Mouse (Mus musculus) stomach, embryonic 16.5 days (tissue): ENCODE measurements around the gene Ssrp1. TPM values are rescaled to one million over a fixed set of nuclear protein-coding genes. Genes with fewer than 3 reads are reported as not detected.
A peak's percentile ranks its signal among the peaks of the same experiment; 100 is the strongest.

Experiments used
- ATAC-seq: fragments of 200-750 bp; cut with Nextera tagmentation; 2 replicates; pipeline ENCODE4 v1.8.0; 2017; ENCODE audit warnings: moderate number of reproducible peaks, moderate TSS enrichment; ENCODE audit not compliant: insufficient read depth, low FRiP score
- H3K27ac ChIP-seq: fragments of 300-500 bp; sonication (generic); 2 replicates; pipeline ENCODE4 v1.5.1; 2014; ENCODE audit warnings: low read length
- H3K27me3 ChIP-seq: fragments of 300-500 bp; sonication (generic); 2 replicates; pipeline ENCODE4 v1.6.1; 2014; ENCODE audit warnings: low read length, control low read depth, mixed read lengths; ENCODE audit not compliant: control insufficient read depth, insufficient read depth
- H3K36me3 ChIP-seq: fragments of 300-500 bp; sonication (generic); 2 replicates; pipeline ENCODE4 v1.6.1; 2014; ENCODE audit warnings: low read length; ENCODE audit not compliant: control insufficient read depth, insufficient read depth
- H3K4me1 ChIP-seq: fragments of 300-500 bp; sonication (generic); 2 replicates; pipeline ENCODE4 v1.6.1; 2014; ENCODE audit warnings: low read length, control low read depth, mixed read lengths; ENCODE audit not compliant: control insufficient read depth, insufficient read depth
- H3K4me2 ChIP-seq: fragments of 300-500 bp; sonication (generic); 2 replicates; pipeline ENCODE4 v1.6.1; 2014; ENCODE audit warnings: low read depth, low read length, mixed read lengths
- H3K4me3 ChIP-seq: fragments of 300-500 bp; sonication (generic); replicated peaks from 2 replicates; pipeline ENCODE4 v1.5.1; 2014; ENCODE audit warnings: mild to moderate bottlenecking, low read length
- H3K9ac ChIP-seq: fragments of 300-500 bp; sonication (generic); 2 replicates; pipeline ENCODE4 v1.6.1; 2014; ENCODE audit warnings: low read length
- H3K9me3 ChIP-seq: fragments of 300-500 bp; sonication (generic); replicated peaks from 2 replicates; pipeline ENCODE4 v1.6.1; 2016; ENCODE audit warnings: low read length, control low read depth; ENCODE audit not compliant: control insufficient read depth
- WGBS: fragments of 180-500 bp; shearing (Covaris S2); extraction: QIAGEN DNeasy Blood & Tissue Kit; methylation state at CpG from one replicate; pipeline ENCODE4 v1.1.7; 2014; 5-methylcytosine and 5-hydroxymethylcytosine counted together
- polyA plus RNA-seq: library from polyadenylated mRNA; unstranded; fragments of >200 nt; fragmentation: Nextera tagmentation; extraction: Ambion mirVana; gene quantifications from 2 replicates; pipeline ENCODE4 v1.2.1, GENCODE M21; 2015

The Ssrp1 gene
- polyA plus RNA-seq, 1 experiment from 2014 or later = 211 TPM

DNA sequence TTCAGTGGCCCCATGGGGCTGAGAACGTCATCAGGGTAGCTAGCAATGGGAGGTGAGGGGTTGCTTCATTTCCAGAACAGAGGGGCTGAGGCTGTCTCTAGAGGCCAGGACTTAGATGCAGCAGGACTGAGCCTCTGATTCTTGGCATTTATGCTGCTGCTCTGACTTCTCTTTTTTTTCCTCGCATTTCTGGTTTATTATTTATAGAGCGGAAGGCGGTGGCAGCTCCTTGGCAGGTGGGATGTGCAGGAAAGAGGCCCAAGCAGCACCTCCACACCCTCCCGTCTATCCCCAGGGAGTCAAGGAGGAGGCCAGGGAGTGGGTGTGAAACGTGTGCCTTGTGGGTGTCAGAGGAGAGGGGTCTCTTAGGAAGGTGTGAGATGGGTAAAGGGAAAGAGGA is 6.0 kb upstream of the Ssrp1 start:
- Histone ChIP-seq H3K4me1 (no peaks in the 10 kb centered on the region; the same call in 1 of the 2 replicates), H3K36me3 (no peaks in the 10 kb centered on the region), H3K27me3 (no peaks in the 10 kb centered on the region), H3K9me3 (no peaks in the 10 kb centered on the region), H3K4me3 (no peak overlapping the region), H3K9ac (no peak overlapping the region), H3K27ac (no peak overlapping the region), H3K4me2 (no peak overlapping the region)
- WGBS = 55% methylated on average over 6 of the region's 6 CpGs
- ATAC-seq = no peak

DNA sequence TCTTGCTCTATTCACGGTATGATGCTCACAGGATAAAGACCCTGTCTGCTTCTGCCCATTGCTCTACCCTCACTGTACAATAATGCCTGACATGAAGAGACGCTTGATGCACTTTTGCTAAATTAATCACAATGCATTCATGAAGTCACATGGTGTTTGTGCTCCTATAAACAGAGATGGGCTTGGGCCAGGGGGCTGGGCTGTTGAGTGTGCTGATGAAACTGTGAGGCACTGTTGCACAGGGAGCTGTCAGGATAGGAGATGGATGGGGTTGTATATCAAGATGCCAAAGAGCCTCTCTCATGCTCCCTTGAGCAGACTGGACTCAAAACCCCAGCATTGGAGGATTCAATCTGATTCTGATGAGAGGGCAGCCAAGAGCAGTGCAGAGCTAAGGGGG is 3.9 kb upstream of the Ssrp1 start:
- H3K9ac ChIP-seq = no peak overlapping the region
- no peak for ATAC-seq
- H3K36me3 ChIP-seq = no peaks in the 10 kb centered on the region
- WGBS = 70% methylated on average over 2 of the region's 2 CpGs
- H3K4me1 ChIP-seq = peaks cover 8% of the 10 kb centered on the region
- H3K9me3 ChIP-seq = no peaks in the 10 kb centered on the region
- H3K4me2 ChIP-seq = no peak overlapping the region
- no peaks in the 10 kb centered on the region for H3K27me3 ChIP-seq
- H3K4me3 ChIP-seq = no peak overlapping the region
- H3K27ac ChIP-seq = no peak overlapping the region

DNA sequence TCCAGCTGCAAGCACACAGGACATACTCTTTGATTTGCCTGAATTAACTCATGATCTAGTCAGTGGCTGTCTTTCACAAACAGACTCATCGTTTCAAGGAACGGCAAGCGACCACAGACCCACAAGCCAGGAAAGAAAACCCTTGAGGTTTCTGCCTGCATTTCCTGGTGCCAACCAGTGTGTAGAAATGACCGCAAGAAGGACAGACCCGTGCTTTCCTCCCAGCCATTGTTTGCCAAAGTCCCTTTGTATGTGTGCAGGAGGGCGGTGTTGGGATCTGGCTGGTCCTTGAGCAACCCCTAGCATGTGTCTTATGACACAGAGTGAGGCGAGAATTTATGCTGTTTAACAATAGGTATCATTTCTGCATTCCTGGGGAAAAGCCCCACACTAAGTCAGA is 2.9 kb upstream of the Ssrp1 start:
- Histone ChIP-seq H3K4me3 (no peak overlapping the region), H3K4me1 (peaks cover 14% of the 10 kb centered on the region), H3K36me3 (no peaks in the 10 kb centered on the region), H3K27me3 (no peaks in the 10 kb centered on the region), H3K9ac (peak overlapping the region; percentile 26; the same call in 1 of the 2 replicates), H3K4me2 (no peak overlapping the region), H3K27ac (no peak overlapping the region), H3K9me3 (no peaks in the 10 kb centered on the region)
- 67% methylated on average over 7 of the region's 7 CpGs for WGBS
- no peak for ATAC-seq

DNA sequence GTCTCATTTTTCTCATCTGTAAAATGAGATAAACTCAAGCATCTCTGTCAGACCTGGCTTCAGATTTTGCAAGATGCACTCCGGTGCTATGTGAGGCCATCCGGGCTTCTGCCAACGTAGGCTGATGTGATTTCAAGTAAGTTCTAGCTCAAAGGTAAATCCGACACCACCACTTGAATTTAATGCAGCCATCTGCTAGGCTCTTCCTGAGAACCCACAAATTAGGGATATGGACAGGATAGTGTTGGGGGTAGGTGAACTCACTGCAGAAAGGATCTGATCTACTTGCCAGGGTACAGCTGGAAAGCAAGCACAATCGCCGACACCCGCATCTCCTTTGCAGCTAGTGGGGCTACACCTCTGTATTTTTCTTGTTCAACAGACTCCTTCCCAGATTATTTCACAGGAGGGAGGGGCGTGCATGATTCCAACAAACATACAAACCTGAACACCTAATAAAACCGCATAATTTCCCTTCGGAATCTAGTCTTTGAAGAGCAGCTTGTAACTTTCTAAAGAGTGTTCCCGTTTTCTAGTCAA is 457 bp upstream of the Ssrp1 start:
- H3K27ac ChIP-seq = peak overlapping the region; percentile 20; the same call in 1 of the 2 replicates
- WGBS = 6% methylated on average over 11 of the region's 11 CpGs
- H3K36me3 ChIP-seq = peaks cover 11% of the 10 kb centered on the region; the same call in 1 of the 2 replicates
- H3K4me2 ChIP-seq = peak overlapping the region; percentile 73
- H3K4me3 ChIP-seq = peak overlapping the region; percentile 92
- no peaks in the 10 kb centered on the region for H3K27me3 ChIP-seq
- ATAC-seq = peak; percentile 32; the same call in 1 of the 2 replicates
- H3K9me3 ChIP-seq = no peaks in the 10 kb centered on the region
- H3K9ac ChIP-seq = peak overlapping the region; percentile 98
- H3K4me1 ChIP-seq = peaks cover 14% of the 10 kb centered on the region

DNA sequence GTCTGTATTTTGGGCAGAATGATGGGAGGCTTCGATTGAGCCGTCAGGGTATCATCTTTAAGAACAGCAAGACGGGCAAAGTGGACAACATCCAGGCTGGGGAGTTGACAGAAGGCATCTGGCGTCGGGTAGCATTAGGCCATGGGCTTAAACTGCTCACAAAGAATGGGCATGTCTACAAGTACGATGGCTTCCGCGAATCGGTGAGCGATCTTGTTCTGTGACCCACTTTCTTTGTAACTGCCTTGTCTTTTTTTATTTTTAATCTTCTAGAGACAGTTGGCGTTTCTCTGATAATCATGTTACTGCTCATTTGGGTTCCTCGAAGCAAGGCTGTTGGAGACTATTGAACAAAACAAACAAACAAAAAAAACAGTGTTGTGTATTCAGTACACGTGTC is 1.3 kb downstream of the Ssrp1 start:
- WGBS = 71% methylated on average over 13 of the region's 13 CpGs
- no peak for ATAC-seq
- Histone ChIP-seq H3K36me3 (peaks cover 22% of the 10 kb centered on the region), H3K9me3 (no peaks in the 10 kb centered on the region), H3K27ac (peak overlapping the region; percentile 85; the same call in 1 of the 2 replicates), H3K4me3 (peak overlapping the region; percentile 92), H3K9ac (peak overlapping the region; percentile 98), H3K4me1 (peaks cover 14% of the 10 kb centered on the region), H3K27me3 (no peaks in the 10 kb centered on the region), H3K4me2 (peak overlapping the region; percentile 65)

DNA sequence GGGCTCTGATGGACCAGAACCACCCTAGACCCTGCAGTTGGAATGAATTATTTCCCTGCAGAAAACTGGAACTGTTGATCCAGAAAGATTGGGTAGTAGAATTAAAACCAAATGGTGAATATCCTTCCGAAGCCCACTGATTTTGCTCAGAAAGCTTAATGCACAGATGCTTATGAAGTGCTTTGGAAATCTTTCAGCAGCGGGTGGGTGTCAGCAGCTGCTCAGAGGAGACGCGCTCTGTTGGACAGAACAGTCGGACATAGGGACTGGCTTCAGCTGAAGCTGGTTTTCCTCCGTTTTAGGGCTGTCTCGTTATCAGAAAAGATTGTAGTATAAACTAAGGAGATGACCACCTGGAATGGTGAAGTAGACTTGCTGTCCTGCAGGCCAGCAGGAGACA is 6.6 kb downstream of the Ssrp1 start:
- no peaks in the 10 kb centered on the region for H3K9me3 ChIP-seq
- H3K9ac ChIP-seq = no peak overlapping the region
- no peaks in the 10 kb centered on the region for H3K27me3 ChIP-seq
- H3K27ac ChIP-seq = no peak overlapping the region
- no peak overlapping the region for H3K4me3 ChIP-seq
- H3K36me3 ChIP-seq = peaks cover 36% of the 10 kb centered on the region
- H3K4me1 ChIP-seq = peaks cover 11% of the 10 kb centered on the region
- no peak overlapping the region for H3K4me2 ChIP-seq
- 85% methylated on average over 7 of the region's 7 CpGs for WGBS
- ATAC-seq = no peak

DNA sequence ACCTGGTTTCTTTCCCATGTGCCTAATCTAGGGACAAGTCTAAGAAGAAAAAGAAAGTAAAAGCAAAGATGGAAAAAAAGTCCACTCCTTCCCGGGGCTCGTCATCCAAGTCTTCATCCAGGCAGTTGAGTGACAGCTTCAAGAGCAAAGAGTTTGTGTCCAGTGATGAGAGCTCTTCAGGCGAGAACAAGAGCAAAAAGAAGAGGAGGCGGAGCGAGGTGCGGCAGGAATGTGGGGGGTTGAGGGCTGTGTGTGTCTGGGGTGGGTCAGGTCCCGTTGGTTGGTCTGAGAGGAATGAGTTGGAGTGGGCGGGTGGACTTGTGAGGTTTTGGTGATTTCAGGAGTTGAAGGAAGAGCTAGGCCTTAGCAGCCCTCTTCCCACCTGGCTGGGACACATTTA is 9.2 kb downstream of the Ssrp1 start:
- Histone ChIP-seq H3K27ac (no peak overlapping the region), H3K9ac (no peak overlapping the region), H3K36me3 (peaks cover 28% of the 10 kb centered on the region), H3K4me1 (peaks cover 32% of the 10 kb centered on the region), H3K4me2 (no peak overlapping the region), H3K27me3 (no peaks in the 10 kb centered on the region), H3K9me3 (no peaks in the 10 kb centered on the region), H3K4me3 (no peak overlapping the region)
- ATAC-seq = no peak
- 75% methylated on average over 8 of the region's 8 CpGs for WGBS

DNA sequence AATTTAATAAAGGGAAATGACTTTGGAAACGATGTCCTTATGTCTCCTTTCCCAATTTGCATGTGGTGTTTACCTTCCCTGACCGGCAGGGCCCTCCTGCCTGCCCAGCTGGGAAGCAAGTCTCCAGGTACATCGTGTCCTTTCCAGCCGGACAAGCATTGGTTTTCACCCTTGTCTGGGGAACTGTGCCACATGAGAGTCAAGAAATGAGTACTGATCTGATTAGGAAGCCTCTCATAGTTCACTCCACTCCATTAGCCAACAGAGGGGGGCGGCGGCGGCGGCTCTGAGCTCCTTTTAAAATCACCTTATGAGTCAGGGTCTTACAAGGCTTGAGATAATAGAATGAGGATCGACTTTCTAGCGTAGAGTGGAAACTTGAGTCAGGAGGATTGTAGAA is 10.0 kb downstream of the Ssrp1 start:
- H3K4me2 ChIP-seq = peak overlapping the region; percentile 64
- H3K4me1 ChIP-seq = peaks cover 39% of the 10 kb centered on the region
- peak overlapping the region; percentile 85 for H3K9ac ChIP-seq
- 39% methylated on average over 10 of the region's 10 CpGs for WGBS
- H3K27ac ChIP-seq = peak overlapping the region; percentile 97
- H3K36me3 ChIP-seq = peaks cover 27% of the 10 kb centered on the region
- H3K9me3 ChIP-seq = no peaks in the 10 kb centered on the region
- H3K27me3 ChIP-seq = no peaks in the 10 kb centered on the region
- peak overlapping the region; percentile 71 for H3K4me3 ChIP-seq
- ATAC-seq = no peak

DNA sequence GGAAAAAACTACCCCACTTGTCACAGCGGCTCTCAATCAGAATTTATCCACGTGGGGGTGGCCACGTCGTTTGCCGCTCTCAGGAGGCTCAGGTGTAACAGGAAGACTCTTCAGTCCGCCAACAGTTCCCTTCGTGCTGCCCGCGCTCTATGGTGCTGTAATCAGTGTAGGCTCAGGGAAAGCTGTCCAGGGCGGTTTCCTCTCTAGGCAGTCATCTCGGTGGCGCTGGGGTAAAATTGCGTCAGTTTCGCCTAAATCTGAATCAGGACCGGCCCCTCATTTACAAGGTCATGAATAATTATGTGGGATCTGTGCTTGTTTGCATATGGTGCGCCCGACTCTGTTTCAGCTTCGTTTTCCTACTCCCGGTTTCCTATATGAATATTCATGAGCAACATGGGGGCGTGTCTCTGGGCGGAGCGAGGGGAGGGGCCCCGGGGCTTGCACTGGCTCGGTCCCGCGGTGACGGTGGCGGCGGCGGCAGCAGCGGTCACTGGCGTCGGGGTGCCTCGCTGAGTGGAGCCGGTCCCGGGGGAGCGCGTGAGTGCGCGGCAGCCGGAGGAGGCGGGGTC is 10.6 kb downstream of the Ssrp1 start, which contains the start of gene Tnks1bp1:
Gene Tnks1bp1 (plus strand): TSS at position 427 of the 572 bp plus-strand sequence.
- H3K27ac ChIP-seq = peak within 1 kb of the TSS; percentile 97
- H3K9ac ChIP-seq = peak within 1 kb of the TSS; percentile 85
- peaks cover 45% of the 10 kb centered on the region for H3K4me1 ChIP-seq
- H3K9me3 ChIP-seq = no peaks in the 10 kb centered on the region
- peak within 1 kb of the TSS; percentile 71 for H3K4me3 ChIP-seq
- WGBS = under 1% methylated on average over 42 of the region's 42 CpGs
- peaks cover 21% of the 10 kb centered on the region for H3K36me3 ChIP-seq
- H3K4me2 ChIP-seq = peak within 1 kb of the TSS; percentile 64
- ATAC-seq = peak; percentile 82
- H3K27me3 ChIP-seq = no peaks in the 10 kb centered on the region
